Mouse (Mus musculus) heart, embryonic 11.5 days (tissue): ENCODE results near the gene Cdt1. TPM values are rescaled to one million over a fixed set of nuclear protein-coding genes. Genes with fewer than 3 reads are reported as not detected.

Experiments
- ATAC-seq: fragments of 200-750 bp; cut with Nextera tagmentation; replicated peaks from 2 replicates; pipeline ENCODE4 v1.8.0; 2017; ENCODE audit warnings: moderate library complexity; ENCODE audit not compliant: insufficient number of reproducible peaks, low FRiP score, low TSS enrichment
- H3K27ac ChIP-seq: fragments of 300-500 bp; sonication (generic); 2 replicates; pipeline ENCODE4 v1.5.1; 2014; ENCODE audit warnings: mild to moderate bottlenecking, low read depth, low read length
- H3K27me3 ChIP-seq: fragments of 300-500 bp; sonication (generic); 2 replicates; pipeline ENCODE4 v1.6.1; 2014; ENCODE audit warnings: mild to moderate bottlenecking, low read length, mixed read lengths; ENCODE audit not compliant: control insufficient read depth, insufficient read depth
- H3K36me3 ChIP-seq: fragments of 300-500 bp; sonication (generic); 2 replicates; pipeline ENCODE4 v1.6.1; 2014; ENCODE audit warnings: mild to moderate bottlenecking, low read length, moderate library complexity, mixed read lengths; ENCODE audit not compliant: control insufficient read depth, insufficient read depth
- H3K4me1 ChIP-seq: fragments of 300-500 bp; sonication (generic); 2 replicates; pipeline ENCODE4 v1.6.1; 2014; ENCODE audit warnings: low read length; ENCODE audit not compliant: control insufficient read depth, insufficient read depth
- H3K4me2 ChIP-seq: fragments of 300-500 bp; sonication (generic); 2 replicates; pipeline ENCODE4 v1.6.1; 2014; ENCODE audit warnings: mild to moderate bottlenecking, moderate library complexity
- H3K4me3 ChIP-seq: fragments of 300-500 bp; sonication (generic); 2 replicates; pipeline ENCODE4 v1.5.1; 2014; ENCODE audit warnings: low read depth, low read length
- H3K9ac ChIP-seq: fragments of 300-500 bp; sonication (generic); 2 replicates; pipeline ENCODE4 v1.6.1; 2014; ENCODE audit warnings: mild to moderate bottlenecking, low read depth, low read length, moderate library complexity
- H3K9me3 ChIP-seq: fragments of 300-500 bp; sonication (generic); replicated peaks from 2 replicates; pipeline ENCODE4 v1.6.1; 2016; ENCODE audit warnings: low read length; ENCODE audit not compliant: control insufficient read depth
- WGBS: fragments of 180-500 bp; shearing (Covaris S2); extraction: QIAGEN DNeasy Blood & Tissue Kit; methylation state at CpG from one replicate; pipeline ENCODE4 v1.1.7; 2014; ENCODE audit not compliant: insufficient replicate concordance; 5-methylcytosine and 5-hydroxymethylcytosine counted together
- polyA plus RNA-seq: library from polyadenylated mRNA; unstranded; fragments of >200 nt; fragmentation: Nextera tagmentation; extraction: Ambion mirVana; gene quantifications from 2 replicates; pipeline ENCODE4 v1.2.1, GENCODE M21; 2014

The Cdt1 gene
- polyA plus RNA-seq, 1 experiment from 2014 or later, result 29.5 TPM

DNA sequence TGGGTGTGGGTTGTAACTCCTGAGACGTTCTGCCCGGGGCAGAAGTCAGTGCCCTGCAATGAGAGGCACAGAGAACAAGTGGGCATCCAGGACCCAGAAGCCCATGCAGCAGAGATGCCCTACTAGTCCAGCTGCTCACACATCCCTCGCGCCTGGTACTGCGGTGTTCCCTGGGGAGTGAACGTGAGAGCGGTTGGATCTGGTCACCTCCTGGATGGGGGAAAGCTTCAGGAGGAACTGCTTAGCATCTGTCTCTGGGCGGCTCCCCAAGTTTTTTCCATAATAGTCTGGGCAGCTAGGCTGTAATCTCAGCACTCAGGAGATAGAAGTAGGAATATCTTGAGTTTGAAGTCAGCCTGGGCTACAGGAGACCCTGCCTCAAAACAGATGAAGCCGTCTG, 17.2 kb downstream of the Cdt1 start:
- Histone ChIP-seq H3K27ac (no peak overlapping the region), H3K27me3 (no peaks in the 10 kb centered on the region), H3K9me3 (no peaks in the 10 kb centered on the region), H3K36me3 (no peaks in the 10 kb centered on the region), H3K9ac (no peak overlapping the region), H3K4me2 (no peak overlapping the region), H3K4me3 (no peak overlapping the region), H3K4me1 (peaks cover 2% of the 10 kb centered on the region; the same call in 1 of the 2 replicates)
- 67% methylated on average over 9 of the region's 9 CpGs for WGBS
- no peak for ATAC-seq

- no peaks in the 10 kb centered on the region for H3K36me3 ChIP-seq
- ATAC-seq, result no peak
- no peak overlapping the region for H3K27ac ChIP-seq
- WGBS, result 49% methylated on average over 14 of the region's 14 CpGs
- H3K9me3 ChIP-seq, result no peaks in the 10 kb centered on the region
- H3K4me1 ChIP-seq, result 0 out of 2 replicates have a peak, but pooled peaks cover 2% of the 10 kb centered on the region
- H3K9ac ChIP-seq, result no peak overlapping the region
- no peak overlapping the region for H3K4me2 ChIP-seq
- H3K4me3 ChIP-seq, result no peak overlapping the region
- H3K27me3 ChIP-seq, result no peaks in the 10 kb centered on the region
Measured at GRCm38 (mm10) chr8:122585411-122585891, 17.6 kb downstream of the Cdt1 start.

- 0 out of 2 replicates have a peak, but pooled peaks cover 2% of the 10 kb centered on the region for H3K4me1 ChIP-seq
- H3K4me2 ChIP-seq, result no peak overlapping the region
- no peaks in the 10 kb centered on the region for H3K36me3 ChIP-seq
- no peak for ATAC-seq
- no peak overlapping the region for H3K4me3 ChIP-seq
- no peaks in the 10 kb centered on the region for H3K9me3 ChIP-seq
- no peak overlapping the region for H3K27ac ChIP-seq
- no peak overlapping the region for H3K9ac ChIP-seq
- 72% methylated on average over 7 of the region's 7 CpGs for WGBS
- H3K27me3 ChIP-seq, result no peaks in the 10 kb centered on the region
Measured at GRCm38 (mm10) chr8:122586171-122586570, 18.4 kb downstream of the Cdt1 start.

GRCm38 (mm10) chr8:122586749-122587148, 18.9 kb downstream of the Cdt1 start:
- Histone ChIP-seq H3K36me3 (no peaks in the 10 kb centered on the region), H3K27ac (no peak overlapping the region), H3K9me3 (no peaks in the 10 kb centered on the region), H3K4me2 (no peak overlapping the region), H3K27me3 (no peaks in the 10 kb centered on the region), H3K4me3 (no peak overlapping the region), H3K9ac (no peak overlapping the region), H3K4me1 (0 out of 2 replicates have a peak, but pooled peaks cover 2% of the 10 kb centered on the region)
- ATAC-seq, result no peak
- WGBS, result 82% methylated on average over 10 of the region's 10 CpGs

DNA sequence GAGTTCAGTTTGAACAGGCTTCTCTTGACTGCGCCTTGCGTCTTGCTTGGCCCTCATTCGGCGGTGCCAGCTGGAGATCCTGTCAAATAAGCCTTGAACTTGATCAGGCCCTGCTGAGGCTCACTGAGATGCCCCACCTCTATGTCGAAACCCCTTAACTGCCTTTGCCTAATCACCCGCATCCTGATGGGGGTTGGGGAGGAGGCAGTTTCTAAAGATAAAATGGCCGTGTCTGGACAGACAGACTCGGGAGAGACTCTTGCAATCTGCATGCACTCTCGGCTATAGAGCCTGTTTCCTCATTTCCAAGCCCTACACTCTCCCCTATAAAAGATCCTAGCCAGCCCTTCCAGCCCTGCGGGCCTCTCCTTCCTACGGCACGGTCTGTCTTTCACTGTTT, 25.4 kb downstream of the Cdt1 start:
- H3K27ac ChIP-seq, result no peak overlapping the region
- ATAC-seq, result no peak
- WGBS, result 47% methylated on average over 12 of the region's 12 CpGs

DNA sequence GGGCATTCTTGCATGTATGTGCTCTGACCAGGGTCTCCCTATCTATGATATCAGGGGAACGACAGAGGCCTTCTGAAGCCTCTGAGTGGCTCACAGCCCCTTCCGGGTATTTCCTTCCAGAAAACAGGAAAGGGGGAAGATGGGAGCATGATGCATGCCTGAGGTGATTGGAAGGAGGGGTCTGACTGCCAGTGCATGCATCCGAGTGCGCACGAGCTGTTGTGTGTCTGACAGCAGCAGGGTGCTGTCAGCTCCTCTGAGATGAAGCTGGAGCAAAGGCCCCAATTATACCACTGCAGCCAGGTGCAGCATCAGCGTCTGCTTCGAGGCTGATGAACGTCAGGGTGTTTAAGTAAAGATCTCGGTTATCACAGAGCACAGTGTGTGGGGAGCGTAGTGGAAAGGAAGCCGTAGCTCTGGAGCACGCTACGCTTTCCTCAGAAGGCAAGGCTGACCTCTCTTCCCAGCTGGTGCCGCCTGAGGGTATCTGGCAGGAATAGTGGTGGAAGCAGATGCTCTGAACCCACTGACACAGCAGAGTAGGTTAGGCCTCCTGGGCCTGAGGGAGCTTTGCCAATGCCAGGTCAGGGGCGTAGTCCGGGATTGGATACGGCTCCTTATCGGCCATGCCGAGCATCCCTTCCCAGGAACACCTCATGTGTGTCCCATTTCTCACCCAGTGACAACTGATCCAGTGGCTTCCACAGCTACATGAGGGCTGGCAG, 26.1 kb downstream of the Cdt1 start:
- H3K36me3 ChIP-seq, result no peaks in the 10 kb centered on the region; the same call in 1 of the 2 replicates
- no peak overlapping the region for H3K4me2 ChIP-seq
- no peak overlapping the region for H3K9ac ChIP-seq
- no peak for ATAC-seq
- H3K27me3 ChIP-seq, result peaks cover 3% of the 10 kb centered on the region; the same call in 1 of the 2 replicates
- no peaks in the 10 kb centered on the region for H3K9me3 ChIP-seq
- H3K4me3 ChIP-seq, result no peak overlapping the region
- H3K27ac ChIP-seq, result no peak overlapping the region
- H3K4me1 ChIP-seq, result peaks cover 9% of the 10 kb centered on the region
- 59% methylated on average over 19 of the region's 19 CpGs for WGBS

More for the DNA sequence above, 25.4 kb downstream of the Cdt1 start:
- Histone ChIP-seq H3K4me1 (peaks cover 9% of the 10 kb centered on the region), H3K36me3 (no peaks in the 10 kb centered on the region; the same call in 1 of the 2 replicates), H3K4me3 (no peak overlapping the region), H3K27me3 (peaks cover 3% of the 10 kb centered on the region; the same call in 1 of the 2 replicates), H3K9ac (no peak overlapping the region), H3K9me3 (no peaks in the 10 kb centered on the region), H3K4me2 (no peak overlapping the region)

- H3K27ac ChIP-seq, result no peak overlapping the region
- no peaks in the 10 kb centered on the region; the same call in 1 of the 2 replicates for H3K36me3 ChIP-seq
- no peak overlapping the region for H3K4me2 ChIP-seq
- no peak for ATAC-seq
- no peaks in the 10 kb centered on the region for H3K9me3 ChIP-seq
- no peak overlapping the region for H3K4me3 ChIP-seq
- H3K27me3 ChIP-seq, result peaks cover 3% of the 10 kb centered on the region; the same call in 1 of the 2 replicates
- H3K9ac ChIP-seq, result no peak overlapping the region
- WGBS, result 52% methylated on average over 4 of the region's 4 CpGs
- peaks cover 9% of the 10 kb centered on the region for H3K4me1 ChIP-seq
Measured at GRCm38 (mm10) chr8:122596031-122596430, 28.2 kb downstream of the Cdt1 start.

GRCm38 (mm10) chr8:122600666-122601065, 32.9 kb downstream of the Cdt1 start:
- WGBS, result 93% methylated on average over 9 of the region's 9 CpGs
- no peak overlapping the region for H3K27ac ChIP-seq
- no peak overlapping the region for H3K9ac ChIP-seq

More at GRCm38 (mm10) chr8:122600666-122601065, 32.9 kb downstream of the Cdt1 start:
- H3K27me3 ChIP-seq, result no peaks in the 10 kb centered on the region
- H3K9me3 ChIP-seq, result no peaks in the 10 kb centered on the region
- peaks cover 7% of the 10 kb centered on the region for H3K4me1 ChIP-seq
- H3K36me3 ChIP-seq, result no peaks in the 10 kb centered on the region; the same call in 1 of the 2 replicates
- H3K4me3 ChIP-seq, result no peak overlapping the region
- no peak overlapping the region for H3K4me2 ChIP-seq
- ATAC-seq, result no peak
